Mouse (Mus musculus) embryonic facial prominence, embryonic 10.5 days (tissue): ENCODE measurements at regions not wholly inside any gene's neighbourhood (a gene's known extent, or its start where the extent isn't known, plus 50 kb on each side); places are given as distances from the start of the nearest gene placed in this dataset.

Experiments used
- DNase-seq: peaks from one replicate; pipeline ENCODE4 v3.0.0-alpha.2; 2017; ENCODE audit warnings: low spot score
- H3K27ac ChIP-seq: fragments of 300-500 bp; sonication (generic); replicated peaks from 2 replicates; pipeline ENCODE4 v1.5.1; 2016; ENCODE audit warnings: mild to moderate bottlenecking
- H3K27me3 ChIP-seq: fragments of 300-500 bp; sonication (generic); replicated peaks from 2 replicates; pipeline ENCODE4 v1.6.1; 2016; ENCODE audit warnings: low read depth, mild to moderate bottlenecking; ENCODE audit not compliant: poor library complexity, severe bottlenecking
- H3K36me3 ChIP-seq: fragments of 300-500 bp; sonication (generic); replicated peaks from 2 replicates; pipeline ENCODE4 v1.6.1; 2016; ENCODE audit warnings: mild to moderate bottlenecking, moderate library complexity
- H3K4me1 ChIP-seq: fragments of 300-500 bp; sonication (generic); 2 replicates; pipeline ENCODE4 v1.6.1; 2016
- H3K4me3 ChIP-seq: fragments of 300-500 bp; sonication (generic); 2 replicates; pipeline ENCODE4 v1.5.1; 2016; ENCODE audit warnings: mild to moderate bottlenecking, moderate library complexity
- H3K9me3 ChIP-seq: fragments of 300-500 bp; sonication (generic); 2 replicates; pipeline ENCODE4 v1.6.1; 2016; ENCODE audit warnings: mild to moderate bottlenecking
- WGBS: fragments of 180-500 bp; shearing (Covaris S2); methylation state at CpG from one replicate; pipeline ENCODE4 v1.1.7; 2016; 5-methylcytosine and 5-hydroxymethylcytosine counted together

DNA sequence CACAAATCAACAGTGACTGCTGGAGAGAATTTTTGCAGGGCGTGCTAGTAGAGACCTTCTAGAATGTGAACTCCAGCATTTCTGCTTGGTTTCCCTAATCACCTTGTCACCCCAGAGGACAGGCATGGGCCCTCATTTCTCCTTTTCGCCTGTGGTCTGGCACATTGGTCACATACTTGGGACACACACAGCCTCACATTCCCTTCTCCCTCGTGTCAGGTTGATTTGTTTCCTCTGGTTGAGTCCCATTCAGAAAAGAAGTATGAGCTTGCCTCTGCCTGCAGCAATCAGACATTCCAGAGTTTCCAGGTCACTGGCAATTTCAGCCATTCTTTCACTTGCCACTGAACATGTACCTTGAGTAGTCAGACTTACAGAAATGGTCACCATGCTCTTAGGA is 323.8 kb upstream of the 4931429L15Rik start:
- Histone ChIP-seq H3K4me1 (peaks cover 16% of the 10 kb centered on the region), H3K4me3 (no peak overlapping the region), H3K27ac (no peak overlapping the region), H3K9me3 (no peaks in the 10 kb centered on the region), H3K36me3 (no peaks in the 10 kb centered on the region), H3K27me3 (no peaks in the 10 kb centered on the region)
- 63% methylated on average over 3 of the region's 3 CpGs for WGBS
- no peak for DNase-seq

DNA sequence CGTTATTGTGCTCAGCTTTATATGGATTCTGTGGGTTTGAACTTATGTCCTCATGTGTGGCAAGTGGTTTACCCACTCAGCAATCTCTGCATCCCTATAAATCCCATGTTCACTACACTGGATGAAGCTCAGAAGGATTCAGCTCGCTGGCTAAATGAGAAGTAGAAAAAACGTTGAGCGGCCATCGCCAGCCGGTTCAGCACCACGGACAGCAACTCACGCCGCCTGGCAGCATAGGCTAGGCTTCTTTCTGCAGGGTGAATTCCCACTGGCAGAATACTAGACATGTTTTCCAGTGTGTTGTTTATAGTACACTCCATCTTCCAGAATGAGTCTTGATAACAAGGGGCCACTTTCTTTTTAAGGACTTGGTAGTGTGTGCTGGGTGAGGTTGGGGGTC is 322.9 kb upstream of the 4931429L15Rik start:
- H3K9me3 ChIP-seq, result no peaks in the 10 kb centered on the region
- WGBS, result 7% methylated on average over 9 of the region's 9 CpGs
- H3K36me3 ChIP-seq, result no peaks in the 10 kb centered on the region
- H3K4me3 ChIP-seq, result no peak overlapping the region
- H3K27me3 ChIP-seq, result no peaks in the 10 kb centered on the region
- DNase-seq, result peak; percentile 84
- no peak overlapping the region for H3K27ac ChIP-seq
- H3K4me1 ChIP-seq, result peaks cover 14% of the 10 kb centered on the region

DNA sequence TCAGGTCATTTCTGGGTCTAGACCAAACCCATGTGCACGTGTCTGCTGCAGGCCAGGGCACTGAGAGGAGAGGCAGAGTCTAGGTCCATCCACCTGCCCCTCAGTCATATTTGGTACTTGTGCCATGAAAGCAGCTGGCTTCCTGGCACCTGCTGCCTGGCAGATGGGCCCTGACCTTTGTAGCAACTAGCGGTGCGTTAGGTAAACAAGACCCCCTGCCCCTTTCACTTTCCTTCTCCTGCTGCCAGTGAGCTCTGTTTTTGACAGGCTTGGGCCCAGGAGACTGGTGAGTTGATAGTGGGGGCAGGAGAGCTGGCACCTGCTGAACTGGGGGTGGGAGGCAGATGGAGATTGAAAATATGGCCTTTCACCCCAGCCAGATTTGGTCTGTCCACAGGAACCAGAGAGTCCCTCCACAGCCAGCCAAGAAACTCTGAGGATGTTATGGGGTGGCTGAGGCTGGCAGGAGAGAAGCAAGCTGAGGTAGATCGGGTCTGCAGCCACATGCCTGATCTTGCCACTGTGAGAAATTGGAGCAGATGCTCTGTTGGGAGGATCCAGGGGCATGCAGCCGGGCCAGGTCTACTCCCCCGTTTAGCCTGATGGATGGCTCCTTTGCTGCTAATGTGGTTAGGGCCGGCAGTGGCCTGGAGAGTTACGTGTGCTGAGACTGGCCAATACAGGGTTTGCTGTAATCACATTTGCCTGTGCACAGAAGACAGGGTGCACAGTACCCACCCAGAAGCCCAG is 316.6 kb upstream of the 4931429L15Rik start:
- Histone ChIP-seq H3K27me3 (no peaks in the 10 kb centered on the region), H3K4me1 (peaks cover 5% of the 10 kb centered on the region; the same call in 1 of the 2 replicates), H3K4me3 (no peak overlapping the region), H3K27ac (no peak overlapping the region), H3K9me3 (no peaks in the 10 kb centered on the region), H3K36me3 (no peaks in the 10 kb centered on the region)
- no peak for DNase-seq
- 74% methylated on average over 8 of the region's 8 CpGs for WGBS

DNA sequence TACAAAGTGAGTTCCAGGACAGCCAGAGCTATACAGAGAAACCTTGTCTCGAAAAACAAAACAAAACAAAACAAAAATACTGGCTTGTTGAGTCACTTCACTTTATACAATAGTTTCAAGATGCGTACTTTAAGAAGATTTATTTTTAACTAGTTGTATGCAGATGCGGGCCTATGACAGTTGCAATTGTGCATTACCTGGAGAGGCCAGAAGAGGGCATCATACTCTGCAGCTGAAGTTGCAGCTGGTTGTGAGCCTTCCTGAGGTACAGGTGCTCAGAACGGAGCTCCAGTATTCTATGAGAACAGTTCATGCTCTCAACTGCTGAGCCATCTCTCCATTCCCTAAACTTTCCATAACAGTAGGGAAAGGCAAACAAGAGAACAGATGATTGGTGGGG is 314.2 kb upstream of the 4931429L15Rik start:
- no peaks in the 10 kb centered on the region for H3K27me3 ChIP-seq
- no peak overlapping the region for H3K27ac ChIP-seq
- no peak overlapping the region for H3K4me3 ChIP-seq
- DNase-seq, result no peak
- H3K4me1 ChIP-seq, result peaks cover 5% of the 10 kb centered on the region; the same call in 1 of the 2 replicates
- 77% methylated on average over 4 of the region's 4 CpGs for WGBS
- no peaks in the 10 kb centered on the region for H3K9me3 ChIP-seq
- H3K36me3 ChIP-seq, result no peaks in the 10 kb centered on the region

DNA sequence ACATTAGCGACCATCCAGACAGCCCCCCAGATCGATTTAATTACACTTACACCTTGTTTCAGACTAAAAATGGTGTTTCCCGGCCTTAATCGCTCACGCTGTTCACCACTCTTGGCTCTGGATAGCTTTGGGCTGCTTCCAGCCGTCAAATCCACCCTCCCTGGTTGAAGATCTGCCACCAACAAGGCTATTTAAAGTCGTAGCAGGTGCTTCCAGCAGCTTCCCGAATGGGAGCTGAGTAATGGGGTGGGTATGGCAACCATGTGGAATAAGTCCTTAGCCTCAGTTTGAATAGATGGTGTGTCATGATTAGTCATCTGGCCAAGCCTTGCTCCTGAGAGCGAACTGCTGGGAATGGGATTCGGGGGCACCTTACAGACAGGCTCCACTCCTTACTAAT is 312.8 kb upstream of the 4931429L15Rik start:
- peaks cover 5% of the 10 kb centered on the region; the same call in 1 of the 2 replicates for H3K4me1 ChIP-seq
- H3K4me3 ChIP-seq, result no peak overlapping the region
- H3K27me3 ChIP-seq, result no peaks in the 10 kb centered on the region
- 84% methylated on average over 10 of the region's 10 CpGs for WGBS
- no peak overlapping the region for H3K27ac ChIP-seq
- no peak for DNase-seq
- no peaks in the 10 kb centered on the region for H3K36me3 ChIP-seq
- H3K9me3 ChIP-seq, result no peaks in the 10 kb centered on the region

DNA sequence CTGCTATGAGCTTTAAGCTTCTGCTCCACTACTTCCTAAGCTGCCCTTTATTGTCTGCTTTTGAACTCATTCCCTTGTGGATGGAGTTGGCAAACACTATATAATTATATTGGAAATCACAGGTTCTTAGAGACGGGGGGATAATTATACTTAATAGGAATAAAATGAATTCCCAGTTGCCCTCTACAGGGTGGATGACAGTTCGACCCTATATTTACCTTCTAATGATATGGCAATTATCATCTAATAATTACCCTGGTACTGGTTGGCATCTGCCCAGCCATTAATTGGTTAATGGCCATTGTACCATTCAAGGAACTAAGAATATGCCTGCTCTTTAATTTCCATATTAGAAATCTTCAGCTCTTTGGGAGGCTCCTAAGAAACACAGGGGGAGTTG is 302.5 kb upstream of the 4931429L15Rik start:
- no peak overlapping the region for H3K4me3 ChIP-seq
- 70% methylated on average over 2 of the region's 2 CpGs for WGBS
- no peaks in the 10 kb centered on the region for H3K4me1 ChIP-seq
- no peak overlapping the region for H3K27ac ChIP-seq
- H3K36me3 ChIP-seq, result no peaks in the 10 kb centered on the region
- no peaks in the 10 kb centered on the region for H3K9me3 ChIP-seq
- no peak for DNase-seq
- H3K27me3 ChIP-seq, result no peaks in the 10 kb centered on the region

DNA sequence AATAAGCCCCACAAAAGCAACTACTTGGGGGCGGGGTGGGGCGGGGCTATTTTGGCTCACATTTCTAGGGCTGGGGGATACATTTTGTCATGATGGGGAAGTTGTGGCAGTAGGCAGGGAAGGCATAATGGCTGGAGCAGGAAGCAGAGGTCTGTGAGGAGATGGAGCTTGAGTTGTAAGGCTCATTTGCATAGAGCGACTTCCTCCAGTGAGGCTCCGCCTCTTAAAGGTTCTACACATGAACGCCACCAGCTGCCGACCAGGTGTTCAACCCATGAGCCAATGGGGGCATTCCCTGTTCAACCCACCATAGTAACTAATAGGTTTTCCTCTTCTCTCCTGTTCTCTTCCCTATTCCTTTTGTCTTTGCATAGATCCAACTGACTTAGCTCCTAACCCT is 302.1 kb upstream of the 4931429L15Rik start:
- WGBS, result 91% methylated on average over 6 of the region's 6 CpGs
- Histone ChIP-seq H3K36me3 (no peaks in the 10 kb centered on the region), H3K4me3 (no peak overlapping the region), H3K27ac (no peak overlapping the region), H3K4me1 (no peaks in the 10 kb centered on the region), H3K27me3 (no peaks in the 10 kb centered on the region), H3K9me3 (no peaks in the 10 kb centered on the region)
- DNase-seq, result no peak

DNA sequence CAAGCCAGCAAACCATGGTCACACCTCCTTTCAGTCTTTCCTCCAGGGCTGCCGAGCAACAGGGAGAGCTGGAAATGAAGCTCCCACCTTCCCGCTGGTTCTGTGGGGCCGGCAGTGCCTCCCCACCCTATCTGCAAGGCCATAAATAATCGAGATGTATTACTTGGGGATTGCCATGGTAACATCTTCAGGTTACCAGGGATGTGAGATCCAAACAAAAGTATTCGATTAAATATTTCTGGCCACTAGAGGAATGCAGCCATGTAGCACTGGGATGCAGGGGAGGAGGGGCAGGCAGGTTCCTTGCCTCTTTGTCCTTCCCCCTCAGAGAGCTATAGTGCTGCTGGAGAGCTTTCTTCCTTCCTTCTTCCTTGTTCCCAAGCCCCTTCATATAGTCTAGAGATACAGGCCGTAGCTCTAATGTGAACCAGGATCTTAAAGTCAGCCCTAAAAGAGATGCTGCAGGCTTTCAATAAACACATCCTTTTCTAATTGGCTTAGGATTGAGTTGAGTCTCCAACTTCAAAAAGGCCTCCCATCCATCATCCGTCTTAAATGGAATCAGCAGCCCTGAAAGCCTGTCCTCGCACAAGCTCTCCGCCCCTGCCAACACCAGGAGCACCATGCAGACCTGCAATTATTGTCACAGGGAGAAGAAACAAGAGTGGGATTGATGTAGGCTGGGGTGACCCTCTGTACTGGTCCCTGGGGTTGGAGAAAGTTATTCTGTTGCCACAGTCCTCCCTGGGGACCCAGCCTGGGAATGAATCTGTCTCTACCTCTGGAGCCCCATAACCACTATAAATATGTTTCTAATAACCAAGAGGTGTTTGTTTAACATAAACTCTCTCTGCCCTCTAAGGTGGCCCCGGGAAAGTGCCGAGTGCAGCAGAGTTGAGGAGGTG is 290.6 kb upstream of the 4931429L15Rik start:
- peak; percentile 30 for DNase-seq
- WGBS, result 46% methylated on average over 11 of the region's 11 CpGs
- peaks cover 21% of the 10 kb centered on the region for H3K4me1 ChIP-seq
- no peaks in the 10 kb centered on the region for H3K27me3 ChIP-seq
- H3K9me3 ChIP-seq, result peaks cover 5% of the 10 kb centered on the region
- H3K36me3 ChIP-seq, result no peaks in the 10 kb centered on the region
- peak overlapping the region; percentile 69 for H3K27ac ChIP-seq
- H3K4me3 ChIP-seq, result no peak overlapping the region

DNA sequence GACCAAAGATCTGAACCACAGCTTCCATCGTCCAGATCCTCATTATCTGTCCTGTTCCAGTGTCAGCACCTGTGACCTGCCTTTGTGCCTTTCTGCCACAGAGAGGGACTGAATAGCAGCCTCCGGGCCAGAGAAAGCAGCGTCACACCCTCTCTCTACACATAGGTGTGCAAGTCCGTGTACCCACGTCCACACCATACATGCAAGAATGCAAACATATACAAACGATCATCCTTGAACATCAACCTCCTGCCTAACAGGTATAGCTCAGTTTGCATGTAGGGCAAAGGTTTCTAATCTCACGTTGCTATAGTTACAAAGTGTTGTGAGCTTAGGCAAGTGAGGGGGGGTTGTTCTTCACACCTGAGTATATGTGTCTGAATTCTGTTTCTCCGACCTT is 288.9 kb upstream of the 4931429L15Rik start:
- Histone ChIP-seq H3K27me3 (no peaks in the 10 kb centered on the region), H3K4me1 (peaks cover 28% of the 10 kb centered on the region), H3K27ac (no peak overlapping the region), H3K4me3 (no peak overlapping the region), H3K36me3 (no peaks in the 10 kb centered on the region), H3K9me3 (peaks cover 5% of the 10 kb centered on the region)
- WGBS, result 89% methylated on average over 8 of the region's 8 CpGs
- DNase-seq, result no peak

DNA sequence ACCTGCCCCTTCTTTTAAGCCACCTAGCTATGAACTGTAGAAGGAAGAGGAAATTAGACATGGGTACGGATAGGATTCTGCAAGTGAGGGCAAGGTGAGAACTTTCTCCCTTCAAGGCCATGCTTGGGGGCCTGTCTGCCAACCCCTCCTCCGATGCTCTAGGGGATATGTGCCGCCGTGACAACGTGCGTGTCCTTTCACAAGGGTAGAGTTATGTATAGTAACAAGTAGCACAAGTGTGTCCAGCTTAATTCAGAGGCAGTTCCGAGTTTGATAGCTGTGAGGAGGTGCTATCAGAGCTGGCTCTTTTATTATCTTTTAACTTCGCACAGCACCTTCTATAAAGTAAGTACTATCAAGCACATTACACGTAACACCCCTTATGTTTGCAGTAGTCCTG is 281.0 kb upstream of the 4931429L15Rik start:
- no peaks in the 10 kb centered on the region for H3K36me3 ChIP-seq
- H3K4me1 ChIP-seq, result peaks cover 42% of the 10 kb centered on the region
- WGBS, result 79% methylated on average over 9 of the region's 9 CpGs
- no peaks in the 10 kb centered on the region for H3K27me3 ChIP-seq
- peak overlapping the region; percentile 71; the same call in 1 of the 2 replicates for H3K27ac ChIP-seq
- H3K9me3 ChIP-seq, result no peaks in the 10 kb centered on the region
- H3K4me3 ChIP-seq, result no peak overlapping the region
- no peak for DNase-seq

DNA sequence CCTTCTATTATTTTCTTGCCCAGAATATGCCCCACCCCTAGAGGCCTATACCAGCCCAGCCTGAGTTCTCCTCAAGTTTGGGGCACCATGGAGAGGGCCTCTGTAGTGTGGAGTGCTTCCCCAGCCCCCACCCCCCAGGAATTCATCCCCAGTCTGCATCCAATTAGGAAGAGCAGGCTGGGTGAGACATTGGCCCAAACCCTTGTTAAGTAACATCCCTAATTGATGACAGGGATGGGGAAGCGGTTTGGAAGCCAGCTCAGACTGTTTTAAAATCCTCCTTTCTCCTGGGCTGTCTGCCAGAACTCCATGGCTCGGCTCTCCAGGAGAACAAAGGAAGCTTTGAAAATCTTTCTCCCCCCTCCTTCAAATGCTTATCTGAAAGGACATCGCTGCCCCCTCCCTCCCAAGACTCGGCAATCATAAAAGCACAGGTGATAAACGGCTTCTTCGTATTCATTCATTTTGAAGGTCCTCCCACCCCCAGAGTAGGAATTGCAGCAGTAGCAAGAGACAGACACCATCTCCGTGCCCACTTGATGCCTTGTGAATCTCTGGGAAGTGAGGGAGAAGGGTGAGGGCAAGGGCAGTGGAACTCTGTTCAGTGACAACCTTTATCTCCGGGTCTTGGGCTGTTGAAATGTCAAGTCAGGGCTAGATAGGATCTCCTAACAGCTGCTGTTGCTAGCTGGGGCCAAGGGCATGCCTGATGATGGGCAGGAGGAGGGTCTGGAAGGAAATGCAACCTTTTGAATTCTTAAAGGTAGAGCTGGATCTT is 280.3 kb upstream of the 4931429L15Rik start:
- Histone ChIP-seq H3K4me3 (no peak overlapping the region), H3K27ac (peak overlapping the region; percentile 71), H3K4me1 (peaks cover 42% of the 10 kb centered on the region), H3K27me3 (no peaks in the 10 kb centered on the region), H3K36me3 (no peaks in the 10 kb centered on the region), H3K9me3 (no peaks in the 10 kb centered on the region)
- 27% methylated on average over 8 of the region's 8 CpGs for whole genome bisulfite sequencing
- DNase-seq, result peak; percentile 40

DNA sequence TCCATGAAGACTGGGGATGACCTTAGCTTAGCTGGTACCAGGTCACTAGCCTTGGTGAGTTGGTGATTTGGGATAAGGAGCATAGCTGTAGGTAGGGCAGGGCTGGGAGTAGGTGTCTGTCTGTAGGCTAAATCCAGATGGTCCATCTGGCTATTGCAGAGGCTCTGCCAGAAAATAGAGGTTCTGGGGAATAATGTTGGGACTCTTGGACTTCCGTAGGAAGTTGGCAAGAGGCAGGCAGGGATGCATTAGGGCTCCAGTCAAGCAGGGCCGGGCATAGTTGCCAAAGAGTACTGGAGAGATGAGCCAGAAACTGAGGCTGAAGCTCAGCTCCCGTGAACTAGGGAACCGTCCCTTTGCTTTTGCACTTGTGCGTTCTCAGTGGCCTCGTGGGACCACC is 278.7 kb upstream of the 4931429L15Rik start:
- DNase-seq, result no peak
- Histone ChIP-seq H3K9me3 (no peaks in the 10 kb centered on the region), H3K4me3 (no peak overlapping the region), H3K27ac (no peak overlapping the region), H3K4me1 (peaks cover 34% of the 10 kb centered on the region), H3K36me3 (no peaks in the 10 kb centered on the region), H3K27me3 (no peaks in the 10 kb centered on the region)
- WGBS, result 95% methylated on average over 6 of the region's 6 CpGs
